23 mouse cellular contexts compared by ENCODE assay signal in genomic region chr2:108660697-108661388, GRCm38 (mm10).
A peak's percentile ranks its signal among the peaks of the same experiment; 100 is the strongest.
DNase-seq lines count a peak whose midpoint lies in the region; ATAC-seq and TF ChIP-seq lines count a peak whose summit lies in the region.
"Had no signal": no experiment of that assay in that cellular context is flagged by ENCODE, and none has a peak within 500 bp of the region (broad histone marks: within the 10 kb centered on the region; RNA-seq: fewer than 3 reads in every experiment).

No protein-coding gene starts in this region.

- no peak overlapping the region for H3K9ac ChIP-seq in stomach, embryonic 16.5 days (ENCODE audit: low read length)
- no peak overlapping the region for H3K9ac ChIP-seq in intestine, embryonic 15.5 days
- H3K9ac ChIP-seq: embryonic facial prominence, embryonic 15.5 days; forebrain, embryonic 12.5 days; hindbrain, embryonic 14.5 days; midbrain, embryonic 12.5 days had no signal

- H3K27me3 ChIP-seq in stomach, embryonic 16.5 days (ENCODE audit: control insufficient read depth, insufficient read depth, low read length): no peaks in the 10 kb centered on the region
- no peaks in the 10 kb centered on the region for H3K27me3 ChIP-seq in intestine, embryonic 15.5 days (replicated peaks)
- H3K27me3 ChIP-seq: embryonic facial prominence, embryonic 15.5 days; forebrain, embryonic 12.5 days; midbrain, embryonic 12.5 days had no signal

- no peaks in the 10 kb centered on the region for H3K9me3 ChIP-seq in stomach, embryonic 16.5 days (replicated peaks; ENCODE audit: control insufficient read depth, low read length)
- H3K9me3 ChIP-seq in intestine, embryonic 15.5 days: no peaks in the 10 kb centered on the region
- H3K9me3 ChIP-seq: embryonic facial prominence, embryonic 15.5 days; forebrain, embryonic 12.5 days; midbrain, embryonic 12.5 days had no signal

- H3K27ac ChIP-seq in stomach, embryonic 16.5 days (ENCODE audit: low read length): peak overlapping the region; percentile 1; the same call in 1 of the 2 replicates
- no peak overlapping the region for H3K27ac ChIP-seq in intestine, embryonic 15.5 days
- H3K27ac ChIP-seq: embryonic facial prominence, embryonic 15.5 days; forebrain, embryonic 12.5 days; hindbrain, embryonic 14.5 days; kidney, postnatal 0 days; midbrain, embryonic 12.5 days had no signal

- DNase-seq in embryo, embryonic 10.5 days (ENCODE audit: low spot score): peak; percentile 6
- no peak for DNase-seq in embryo, embryonic 10 days (ENCODE audit: low spot score)
- peak; percentile 4 for DNase-seq in ovary, adult 18-20 months (ENCODE audit: low spot score)
- no peak for DNase-seq in ovary, postnatal 10 days (ENCODE audit: low spot score)
- peak; percentile 3 for DNase-seq in brain, embryonic 14.5 days (ENCODE audit: low read depth)
- DNase-seq in kidney, adult 11 months: no peak
- DNase-seq: adrenal gland, postnatal 14 days; cerebellum, adult 11 months; cerebellum, postnatal 10 days; embryo, embryonic 11 days; gastrocnemius, postnatal 36 days; heart, postnatal 36 days; lung, adult 18-20 months; lung, postnatal 36 days; thymus, postnatal 36 days had no signal

- H3K4me1 ChIP-seq in stomach, embryonic 16.5 days (ENCODE audit: control insufficient read depth, insufficient read depth, low read length): no peaks in the 10 kb centered on the region
- H3K4me1 ChIP-seq in intestine, embryonic 15.5 days (replicated peaks): no peaks in the 10 kb centered on the region
- H3K4me1 ChIP-seq: embryonic facial prominence, embryonic 15.5 days; forebrain, embryonic 12.5 days; midbrain, embryonic 12.5 days had no signal

- ATAC-seq in stomach, embryonic 16.5 days (ENCODE audit: insufficient read depth, low FRiP score): no peak; the same call in 1 of the 2 replicates
- no peak for ATAC-seq in intestine, embryonic 15.5 days

- 43% methylated on average over 4 of the region's 4 CpGs for WGBS in stomach, embryonic 16.5 days
- WGBS in intestine, embryonic 15.5 days: 48% methylated on average over 4 of the region's 4 CpGs

- TF ChIP-seq CTCF in brain, embryonic 14.5 days (IDR thresholded peaks at IDR 0.05; ENCODE audit: borderline replicate concordance, extremely low read depth, insufficient read depth, insufficient read length): no peak

- H3K4me3 ChIP-seq in stomach, embryonic 16.5 days (replicated peaks; ENCODE audit: low read length): no peak overlapping the region
- no peak overlapping the region for H3K4me3 ChIP-seq in intestine, embryonic 15.5 days (replicated peaks)
- H3K4me3 ChIP-seq: embryonic facial prominence, embryonic 15.5 days; forebrain, embryonic 12.5 days; midbrain, embryonic 12.5 days had no signal

- no peak overlapping the region for H3K4me2 ChIP-seq in stomach, embryonic 16.5 days (ENCODE audit: low read depth, low read length)
- no peak overlapping the region for H3K4me2 ChIP-seq in intestine, embryonic 15.5 days (replicated peaks)
- H3K4me2 ChIP-seq: embryonic facial prominence, embryonic 15.5 days; forebrain, embryonic 12.5 days; hindbrain, embryonic 14.5 days; liver, embryonic 11.5 days; midbrain, embryonic 12.5 days had no signal

- no peaks in the 10 kb centered on the region for H3K36me3 ChIP-seq in stomach, embryonic 16.5 days (ENCODE audit: control insufficient read depth, insufficient read depth, low read length)
- no peaks in the 10 kb centered on the region for H3K36me3 ChIP-seq in intestine, embryonic 15.5 days
- H3K36me3 ChIP-seq: embryonic facial prominence, embryonic 15.5 days; forebrain, embryonic 12.5 days; midbrain, embryonic 12.5 days had no signal

- TF ChIP-seq POLR2A in brain, embryonic 14.5 days (IDR thresholded peaks at IDR 0.05; ENCODE audit: borderline replicate concordance, extremely low read depth, insufficient read depth, insufficient read length, poor library complexity, severe bottlenecking): no peak

Comparison
In these comparisons a context has a peak if more than half of its experiments do, and no peak if none do; other contexts are left out.
1. DNase-seq: peak in embryo, embryonic 10.5 days (single experiment), ovary, adult 18-20 months (single experiment) and brain, embryonic 14.5 days (single experiment); none in embryo, embryonic 10 days (single experiment), ovary, postnatal 10 days (single experiment) and kidney, adult 11 months (single experiment).